Mouse (Mus musculus): ENCODE measurements around the gene Arhgef5.
A peak's percentile ranks its signal among the peaks of the same experiment; 100 is the strongest.

GRCm38 (mm10) chr6:43242061-43242460 is 23.3 kb upstream of the Arhgef5 start:
- TF ChIP-seq POLR2A (IDR thresholded peaks at IDR 0.05; ENCODE audit: low read depth, low read length) (no peak), CTCF (IDR thresholded peaks at IDR 0.05; ENCODE audit: extremely low read depth, insufficient read length, insufficient replicate concordance, low read depth, low read length) (peak; percentile 31; the same call in 1 of the 2 replicates)
